Mouse (Mus musculus) hindbrain, embryonic 10.5 days (tissue): ENCODE results near the gene Chd9. TPM values are rescaled to one million over a fixed set of nuclear protein-coding genes. Genes with fewer than 3 reads are reported as not detected.

Source experiments
- polyA plus RNA-seq: library from polyadenylated mRNA; unstranded; fragments of >200 nt; fragmentation: Nextera tagmentation; extraction: Ambion mirVana; gene quantifications from 2 replicates; pipeline ENCODE4 v1.2.1, GENCODE M21; 2016

Gene Chd9
- polyA plus RNA-seq, 1 experiment from 2014 or later, result 40.2 TPM

Other genes starting within 250 kb of the Chd9 start
- gene Gm19935, start 11.0 kb upstream of the Chd9 start, polyA plus RNA-seq, result 0.16 and 0.73 TPM in 2 replicates
- 8.6 and 11.1 TPM in 2 replicates for gene Rbl2, start 241.7 kb downstream of the Chd9 start, polyA plus RNA-seq